In genomic region chr5:89882091-89882734, GRCm38 (mm10) we compare ENCODE assay signal across 8 mouse cellular contexts. TPM values are rescaled to one million over a fixed set of nuclear protein-coding genes. Genes with fewer than 3 reads are reported as not detected.
DNase-seq lines count a peak whose midpoint lies in the region; ATAC-seq and TF ChIP-seq lines count a peak whose summit lies in the region.

No protein-coding gene starts in this region.

- TF ChIP-seq CTCF in Patski (IDR thresholded peaks at IDR 0.05): no peak

- peaks cover 20% of the 10 kb centered on the region for H3K27me3 ChIP-seq in Patski
- no peaks in the 10 kb centered on the region; the same call in 1 of the 2 replicates for H3K27me3 ChIP-seq in hindbrain, embryonic 12.5 days
- no peaks in the 10 kb centered on the region for H3K27me3 ChIP-seq in lung, embryonic 16.5 days (ENCODE audit: control insufficient read depth, insufficient read depth, low read depth, low read length)

- CTCF ChIA-PET in Patski (lab: Charles Lee): no interaction called here

- H3K9me3 ChIP-seq in hindbrain, embryonic 12.5 days (replicated peaks): peaks cover 5% of the 10 kb centered on the region; the same call in 1 of the 2 replicates
- no peaks in the 10 kb centered on the region; the same call in 1 of the 2 replicates for H3K9me3 ChIP-seq in lung, embryonic 16.5 days (ENCODE audit: control insufficient read depth, low read length)

- WGBS in hindbrain, embryonic 12.5 days: 1% methylated on average over 35 of the region's 35 CpGs
- WGBS in lung, embryonic 16.5 days: 0% methylated on average over 35 of the region's 35 CpGs

- H3K4me3 ChIP-seq in hindbrain, embryonic 12.5 days: peak overlapping the region; percentile 78
- peak overlapping the region; percentile 78 for H3K4me3 ChIP-seq in lung, embryonic 16.5 days (ENCODE audit: low read length)

- ATAC-seq in Patski: peak; percentile 27
- ATAC-seq in hindbrain, embryonic 12.5 days (ENCODE audit: low FRiP score): peak; percentile 53
- ATAC-seq in lung, embryonic 16.5 days (ENCODE audit: low read depth): peak; percentile 88

- peaks cover 10% of the 10 kb centered on the region; the same call in 1 of the 2 replicates for H3K4me1 ChIP-seq in hindbrain, embryonic 12.5 days
- peaks cover 6% of the 10 kb centered on the region; the same call in 1 of the 2 replicates for H3K4me1 ChIP-seq in lung, embryonic 16.5 days (replicated peaks; ENCODE audit: control insufficient read depth, insufficient read depth, low read length)

- POLR2A ChIA-PET in Patski (lab: Charles Lee): no interaction called here

- in situ Hi-C loops in Patski (cut with MboI; ENCODE audit: low pct_unique_long_range_greater_than_20kb): no loop called here

- H3K27ac ChIP-seq in hindbrain, embryonic 12.5 days: no peak overlapping the region
- H3K27ac ChIP-seq in lung, embryonic 16.5 days (ENCODE audit: low read length): 0 out of 2 replicates have a peak overlapping the region, but pooled peaks have one; percentile 46

- H3K4me2 ChIP-seq in hindbrain, embryonic 12.5 days (replicated peaks): peak overlapping the region; percentile 100
- peak overlapping the region; percentile 98 for H3K4me2 ChIP-seq in lung, embryonic 16.5 days (ENCODE audit: low read depth, low read length)

- DNase-seq in Patski (ENCODE audit: low read depth, low spot score): no peak
- DNase-seq in cerebellum, postnatal 10 days: peak; percentile 43 to 56
- peak; percentile 25 to 34 for DNase-seq in frontal cortex, postnatal 25 days (ENCODE audit: low spot score in 2 of 2)
- peak; percentile 43 to 67 for DNase-seq in layer of hippocampus, postnatal 14 days (ENCODE audit: low spot score in 2 of 2)
- peak; percentile 51 for DNase-seq in ovary, postnatal 36 days (ENCODE audit: low spot score)
- peak; percentile 46 for DNase-seq in thymus, postnatal 25 days

- no peaks in the 10 kb centered on the region for H3K36me3 ChIP-seq in hindbrain, embryonic 12.5 days
- no peaks in the 10 kb centered on the region for H3K36me3 ChIP-seq in lung, embryonic 16.5 days (ENCODE audit: control insufficient read depth, insufficient read depth, low read length)

- peak overlapping the region; percentile 82 for H3K9ac ChIP-seq in hindbrain, embryonic 12.5 days
- peak overlapping the region; percentile 84 for H3K9ac ChIP-seq in lung, embryonic 16.5 days (ENCODE audit: low read length)

RNA-seq across cellular contexts. Expression of gene Adamts3, which starts 0.9 kb away (rescaled TPM):
- not detected for polyA plus RNA-seq in Patski (2021)
- 3.8 and 4.6 TPM in 2 replicates for polyA plus RNA-seq in hindbrain, embryonic 12.5 days (2016; fragmentation: Nextera tagmentation; extraction: Ambion mirVana)
- total RNA-seq in layer of hippocampus, postnatal 14 days (2021): 10 to 100 TPM; 66.7 to 71.6 TPM
- polyA plus RNA-seq in lung, embryonic 16.5 days (2015; fragmentation: Nextera tagmentation; extraction: Ambion mirVana): 3.6 and 4.0 TPM in 2 replicates

Comparison
In these comparisons a context has a peak if more than half of its experiments do, and no peak if none do; other contexts are left out.
1. ATAC-seq: peak in every context shown above with its lines; median percentile 88 in lung, embryonic 16.5 days; 53 in hindbrain, embryonic 12.5 days; 27 in Patski.